Mouse (Mus musculus) ES-E14 (cell line): ENCODE measurements at regions not wholly inside any gene's neighbourhood (a gene's known extent, or its start where the extent isn't known, plus 50 kb on each side); places are given as distances from the start of the nearest gene placed in this dataset.
"Not testable (repeated sequence)": the region's sequence is repeated elsewhere in the genome, so short reads cannot be mapped to it uniquely, and the experiment has no call there.

Experiments
- DNase-seq: peaks from one replicate; pipeline ENCODE4 v3.0.0-alpha.2; 2013; ENCODE audit warnings: low read depth, low spot score
- H3K27ac ChIP-seq: 2 replicates; pipeline ENCODE4 v1.5.1; 2012; ENCODE audit warnings: low read depth, mild to moderate bottlenecking, low read length, moderate library complexity, mixed read lengths; ENCODE audit not compliant: poor library complexity, insufficient read depth, severe bottlenecking
- H3K36me3 ChIP-seq: 2 replicates; pipeline ENCODE4 v1.6.1; 2012; ENCODE audit warnings: mild to moderate bottlenecking, low read length, moderate library complexity, mixed read lengths; ENCODE audit not compliant: control insufficient read depth, poor library complexity, insufficient read depth, severe bottlenecking
- H3K4me1 ChIP-seq, 2 experiments: fragments of 150-350 bp in 1 of 2; sonication (generic) in 1 of 2; 2 replicates each; pipeline ENCODE4 v1.6.1; 2012; ENCODE audit warnings: low read length in 2 of 2, mild to moderate bottlenecking in 1 of 2, mixed read lengths in 1 of 2; ENCODE audit not compliant: control insufficient read depth in 2 of 2, insufficient read depth in 2 of 2, poor library complexity in 1 of 2
- H3K4me3 ChIP-seq, 2 experiments: fragments of 150-350 bp in 1 of 2; sonication (generic) in 1 of 2; 2 replicates each; pipeline ENCODE4 v1.5.1; 2012; ENCODE audit warnings: low read length in 2 of 2, low read depth in 1 of 2, mild to moderate bottlenecking in 1 of 2, mixed read lengths in 1 of 2; ENCODE audit not compliant: insufficient read depth in 1 of 2, poor library complexity in 1 of 2, severe bottlenecking in 1 of 2
- H3K9ac ChIP-seq: 2 replicates; pipeline ENCODE4 v1.6.1; 2012; ENCODE audit warnings: low read depth, mild to moderate bottlenecking, low read length, mixed read lengths; ENCODE audit not compliant: poor library complexity, insufficient read depth, severe bottlenecking
- H3K9me3 ChIP-seq: fragments of 150-350 bp; sonication (generic); 2 replicates; pipeline ENCODE4 v1.6.1; 2012; ENCODE audit warnings: low read depth, mild to moderate bottlenecking, low read length; ENCODE audit not compliant: control insufficient read depth, insufficient read depth
- CHD2 ChIP-seq: IDR thresholded peaks from 2 replicates; pipeline ENCODE4 v1.6.1; 2014; ENCODE audit warnings: mild to moderate bottlenecking, low read depth, low read length, inconsistent platforms
- HCFC1 ChIP-seq: IDR thresholded peaks from 2 replicates; pipeline ENCODE4 v1.6.1; 2012; ENCODE audit warnings: low read length, inconsistent platforms, borderline replicate concordance; ENCODE audit not compliant: insufficient read depth
- MAFK ChIP-seq: IDR thresholded peaks from 2 replicates; pipeline ENCODE4 v1.6.1; 2014; ENCODE audit warnings: mild to moderate bottlenecking, low read depth, low read length, inconsistent platforms; ENCODE audit not compliant: insufficient read depth
- ZC3H11A ChIP-seq: IDR thresholded peaks from 2 replicates; pipeline ENCODE4 v1.6.1; 2012; ENCODE audit warnings: low read depth, mild to moderate bottlenecking, inconsistent platforms, low read length, borderline replicate concordance
- ZNF384 ChIP-seq: IDR thresholded peaks from 2 replicates; pipeline ENCODE4 v1.6.1; 2012; ENCODE audit warnings: low read depth, low read length, inconsistent platforms
- in situ Hi-C, 2 experiments: fragments of 600-800 bp; cut with MboI; formaldehyde crosslinking; loops; one replicate each; pipeline ENCODE4 v1.15.1; 2025; ENCODE audit warnings: low sequenced_read_pairs in 2 of 2, inconsistent platforms in 1 of 2; ENCODE audit not compliant: unreplicated experiment in 2 of 2

- TF ChIP-seq ZNF384, result no peak
- TF ChIP-seq HCFC1, result no peak
- no peak for TF ChIP-seq MAFK
- TF ChIP-seq ZC3H11A, result no peak
- no peak for TF ChIP-seq CHD2
- Histone ChIP-seq H3K4me1 (no peaks in the 10 kb centered on the region), H3K4me3 (no peak overlapping the region), H3K27ac (no peak overlapping the region), H3K9me3 (no peaks in the 10 kb centered on the region), H3K9ac (no peak overlapping the region), H3K36me3 (no peaks in the 10 kb centered on the region)
- in situ Hi-C loops, result no loop called here
- no peak for DNase-seq
These were observed 284.5 kb upstream of the Stxbp5 start for GRCm38 (mm10) chr10:10185298-10185883.

- in situ Hi-C loops, result no loop called here
These were observed 283.5 kb upstream of the Stxbp5 start for GRCm38 (mm10) chr10:10184386-10184785.

GRCm38 (mm10) chr10:10177037-10177436 lies 276.2 kb upstream of the Stxbp5 start:
- in situ Hi-C loops, H3K36me3 ChIP-seq, H3K9me3 ChIP-seq, H3K4me1 ChIP-seq, DNase-seq, H3K9ac ChIP-seq, H3K27ac ChIP-seq, H3K4me3 ChIP-seq: not testable (repeated sequence)

More at GRCm38 (mm10) chr10:10184386-10184785, 283.5 kb upstream of the Stxbp5 start:
- DNase-seq, result no peak
- Histone ChIP-seq H3K9me3 (no peaks in the 10 kb centered on the region), H3K4me1 (no peaks in the 10 kb centered on the region), H3K4me3 (no peak overlapping the region), H3K36me3 (no peaks in the 10 kb centered on the region), H3K9ac (no peak overlapping the region), H3K27ac (no peak overlapping the region)
- TF ChIP-seq HCFC1 (no peak), ZNF384 (no peak), ZC3H11A (no peak), CHD2 (no peak), MAFK (no peak)
